Mouse (Mus musculus) adrenal gland, postnatal 4 days (tissue): Measurements from ENCODE around the gene Slc2a9. TPM values are rescaled to one million over a fixed set of nuclear protein-coding genes. Genes with fewer than 3 reads are reported as not detected.

ENCODE experiments used
- DNase-seq, 2 experiments: peaks; one replicate each; pipeline ENCODE4 v3.0.0; 2021 to 2022; ENCODE audit warnings: low spot score in 2 of 2, mixed read lengths in 2 of 2
- total RNA-seq, 2 experiments: library from RNA; stranded (reverse); gene quantifications; 2 replicates each; pipeline ENCODE4 v1.2.3; 2021

Slc2a9 gene
- total RNA-seq, 2 experiments from 2014 or later = 7.4 to 8.1 TPM

DNA sequence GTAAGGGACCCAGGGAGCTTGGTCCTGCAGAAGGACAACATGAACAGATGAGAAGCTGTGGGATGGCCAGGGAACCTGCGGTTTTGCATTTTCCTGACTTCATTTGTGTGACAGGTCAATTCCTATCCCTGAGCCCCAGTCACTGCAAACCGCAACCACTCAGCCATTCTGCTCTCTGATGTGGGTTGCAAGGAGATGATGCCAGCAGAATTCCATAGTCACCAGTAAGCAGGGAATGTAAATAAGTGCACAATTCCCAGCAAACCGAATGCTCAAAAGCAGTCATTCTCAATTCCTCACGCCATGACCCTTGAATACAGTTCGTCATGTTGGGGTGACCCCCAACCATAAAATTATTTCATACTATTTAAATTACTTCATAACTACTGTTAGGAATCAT, 123.0 kb downstream of the Slc2a9 start:
- DNase-seq = no peak

DNA sequence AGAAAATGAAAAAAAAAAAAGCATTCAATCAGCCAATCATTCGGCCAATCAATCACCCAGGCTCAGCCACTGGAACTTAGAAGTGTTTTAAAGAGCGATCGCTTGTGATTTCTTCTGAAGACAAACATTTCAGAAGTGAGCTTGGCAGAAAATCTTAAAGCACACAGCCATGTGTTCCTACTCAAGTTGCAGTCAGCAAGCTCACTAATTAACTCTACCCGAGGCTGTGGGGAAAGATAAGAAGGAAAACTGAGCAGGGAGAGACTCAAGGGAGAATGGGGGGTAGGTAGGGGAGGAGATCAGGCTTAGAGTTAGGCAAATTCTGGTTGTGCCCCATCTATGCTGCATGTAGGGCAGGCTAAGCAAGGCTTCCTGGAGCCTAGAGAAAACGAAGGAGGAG, 130.6 kb downstream of the Slc2a9 start:
- no peak for DNase-seq

DNA sequence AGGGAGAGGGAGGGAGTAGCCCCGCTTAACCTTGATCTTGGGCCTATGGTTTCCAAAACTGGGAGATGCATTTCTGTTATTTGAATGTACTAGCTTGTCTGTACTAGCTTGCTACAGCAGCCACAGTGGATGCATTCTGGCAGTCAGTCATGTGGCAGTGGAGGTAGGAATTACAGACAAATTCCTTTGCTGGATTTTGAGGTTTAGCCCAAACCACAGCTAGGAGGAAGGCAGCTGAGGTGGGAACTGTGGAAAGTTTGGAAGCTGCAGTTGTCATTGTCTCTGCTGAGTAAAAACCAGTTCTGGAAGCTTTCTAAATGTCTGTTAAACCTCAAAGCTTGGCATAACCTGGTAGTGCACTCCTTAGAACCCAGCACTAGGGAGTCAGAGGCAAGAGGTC, 131.6 kb downstream of the Slc2a9 start:
- DNase-seq = no peak

DNA sequence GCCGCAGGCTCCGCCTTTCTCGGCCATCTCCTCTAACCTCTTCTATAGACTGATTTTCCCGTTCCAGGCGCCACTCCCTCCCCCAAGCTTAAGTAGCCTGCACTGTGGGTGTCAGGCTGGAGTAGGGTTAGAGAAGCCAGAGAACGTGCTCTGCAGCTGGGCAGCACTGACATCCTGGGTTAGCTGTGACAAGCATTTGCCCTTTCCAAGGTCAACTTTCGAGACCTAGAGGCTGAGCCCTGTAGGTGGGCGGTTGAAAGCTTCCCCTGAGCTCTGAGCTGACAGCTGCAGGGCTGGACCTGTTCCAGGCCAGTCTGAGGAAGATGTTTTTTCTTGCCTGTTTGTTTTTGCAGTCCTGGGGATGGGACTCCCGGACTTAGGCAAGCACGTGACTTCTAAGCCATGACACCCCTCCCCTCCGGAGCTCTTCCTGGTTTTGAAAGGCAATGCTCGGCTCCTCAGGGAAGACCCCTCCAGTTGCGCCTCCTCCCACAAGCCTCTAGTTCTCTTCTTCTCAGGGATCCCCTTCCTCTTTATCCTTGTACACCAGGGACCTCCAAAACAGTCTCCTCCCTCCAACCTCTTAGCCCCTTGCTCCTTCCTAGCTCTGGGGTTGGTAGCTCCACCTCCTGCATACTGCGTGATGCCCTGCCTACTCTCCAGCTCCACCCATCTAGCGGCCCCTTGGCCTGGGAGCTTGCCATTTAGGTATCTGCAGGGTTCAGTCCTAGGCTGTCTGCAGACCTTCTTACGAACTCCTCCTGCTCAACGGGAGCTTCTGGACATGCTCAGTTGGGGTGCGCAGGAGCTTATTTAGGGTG, 136.1 kb downstream of the Slc2a9 start:
- DNase-seq = no peak

DNA sequence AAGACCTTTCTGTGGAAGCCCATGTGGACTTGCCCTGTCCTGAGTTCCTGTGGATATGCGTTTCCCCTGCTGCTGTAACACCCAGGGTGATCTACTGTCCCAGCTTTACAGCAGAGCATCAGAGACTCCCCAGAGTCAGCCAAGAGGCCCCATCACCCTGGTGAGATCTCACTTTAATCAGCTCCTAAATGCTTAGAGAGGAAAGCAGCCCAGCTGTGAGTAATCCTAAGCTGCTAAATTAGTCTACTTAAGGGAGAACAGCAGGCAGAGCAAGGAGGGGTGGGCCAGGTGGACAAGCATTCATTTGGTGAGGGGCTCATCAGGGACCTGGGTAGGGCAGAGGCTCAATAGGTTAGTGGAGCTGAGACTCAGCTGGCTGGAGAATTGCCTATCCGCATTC, 137.4 kb downstream of the Slc2a9 start:
- no peak for DNase-seq

DNA sequence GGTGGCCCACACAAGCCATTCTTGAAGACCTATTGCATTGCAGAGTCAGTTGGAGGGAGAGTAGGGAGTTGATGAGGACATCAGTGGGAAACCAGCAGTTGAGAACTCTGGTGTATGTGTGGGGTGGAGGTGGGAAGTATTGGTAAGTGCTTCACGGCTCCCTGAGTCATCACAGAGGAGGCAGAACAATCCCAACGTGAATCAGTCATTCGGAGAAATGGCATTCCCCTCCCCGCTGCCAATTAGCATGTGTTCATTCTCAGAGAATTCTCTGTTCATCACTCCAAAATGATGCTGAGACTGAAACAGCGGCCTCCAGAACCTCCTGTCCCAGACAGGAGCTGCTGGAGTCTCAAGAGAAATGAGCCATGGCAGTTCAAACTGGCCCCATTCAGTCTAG, 138.5 kb downstream of the Slc2a9 start:
- DNase-seq = no peak

DNA sequence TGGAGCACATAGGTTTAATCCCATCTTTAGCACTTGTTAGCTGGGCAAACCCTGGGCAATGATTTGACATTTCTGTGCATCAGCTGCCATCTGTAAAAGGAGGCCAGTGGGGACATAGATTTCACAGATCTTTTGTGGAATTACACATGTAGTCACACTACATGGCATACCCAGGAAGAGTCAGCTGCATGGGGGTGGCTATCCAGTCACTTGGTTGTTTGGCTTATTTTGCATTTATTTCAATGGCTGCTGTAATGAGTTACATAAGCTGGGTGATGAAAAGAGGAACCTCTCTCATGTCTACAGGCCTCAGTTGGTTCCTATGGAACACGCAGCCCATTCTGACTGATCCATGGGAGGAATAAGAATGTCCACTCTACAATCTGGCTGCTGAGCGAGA, 143.2 kb downstream of the Slc2a9 start:
- no peak for DNase-seq

DNA sequence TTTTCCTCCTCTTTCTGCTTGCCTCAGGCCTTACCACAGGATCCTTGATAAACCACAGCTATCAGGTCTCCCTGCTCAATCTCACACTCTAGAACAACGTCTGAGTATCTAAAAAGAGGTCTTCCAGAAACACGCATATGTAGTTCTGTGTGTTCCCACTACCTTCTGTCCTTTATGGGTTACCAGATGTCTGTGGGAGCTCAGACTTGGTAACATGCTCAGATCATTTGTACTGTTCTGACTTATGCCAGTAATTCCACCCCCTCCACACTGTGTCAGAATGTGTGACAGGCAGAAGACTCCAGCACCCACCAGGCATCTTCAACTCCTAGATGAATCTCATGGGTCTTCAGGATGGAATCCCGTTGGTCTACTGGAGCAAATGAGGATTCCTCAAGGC, 146.0 kb downstream of the Slc2a9 start:
- no peak for DNase-seq

DNA sequence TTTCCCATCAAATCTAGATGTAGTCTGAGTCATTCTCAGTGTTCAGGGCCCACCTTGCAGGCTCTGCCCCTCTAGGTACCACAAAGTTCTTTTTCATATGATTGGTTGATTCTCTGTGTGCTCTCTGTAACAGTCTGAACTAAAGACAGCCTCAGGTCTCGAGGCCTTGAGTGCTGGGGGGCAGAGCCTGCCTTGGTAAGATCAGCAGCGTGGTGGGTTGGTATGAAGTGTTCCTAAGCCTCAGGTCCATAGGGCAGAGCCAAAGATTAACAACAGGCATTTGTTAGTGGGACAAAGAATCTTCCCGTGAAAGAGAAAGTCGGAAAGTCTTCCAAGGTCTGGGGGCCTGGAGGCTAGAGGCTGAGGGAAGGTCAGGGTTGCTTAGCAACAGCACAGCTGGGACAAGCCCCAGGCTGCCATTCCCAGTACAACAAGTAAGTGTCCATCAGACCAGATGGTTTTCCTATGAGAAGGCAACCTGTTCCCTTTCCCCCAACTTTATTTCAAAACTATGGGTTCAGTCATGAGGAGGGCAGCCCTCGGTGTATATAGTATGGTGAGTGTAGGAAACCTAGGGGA, 152.5 kb downstream of the Slc2a9 start:
- DNase-seq = no peak

DNA sequence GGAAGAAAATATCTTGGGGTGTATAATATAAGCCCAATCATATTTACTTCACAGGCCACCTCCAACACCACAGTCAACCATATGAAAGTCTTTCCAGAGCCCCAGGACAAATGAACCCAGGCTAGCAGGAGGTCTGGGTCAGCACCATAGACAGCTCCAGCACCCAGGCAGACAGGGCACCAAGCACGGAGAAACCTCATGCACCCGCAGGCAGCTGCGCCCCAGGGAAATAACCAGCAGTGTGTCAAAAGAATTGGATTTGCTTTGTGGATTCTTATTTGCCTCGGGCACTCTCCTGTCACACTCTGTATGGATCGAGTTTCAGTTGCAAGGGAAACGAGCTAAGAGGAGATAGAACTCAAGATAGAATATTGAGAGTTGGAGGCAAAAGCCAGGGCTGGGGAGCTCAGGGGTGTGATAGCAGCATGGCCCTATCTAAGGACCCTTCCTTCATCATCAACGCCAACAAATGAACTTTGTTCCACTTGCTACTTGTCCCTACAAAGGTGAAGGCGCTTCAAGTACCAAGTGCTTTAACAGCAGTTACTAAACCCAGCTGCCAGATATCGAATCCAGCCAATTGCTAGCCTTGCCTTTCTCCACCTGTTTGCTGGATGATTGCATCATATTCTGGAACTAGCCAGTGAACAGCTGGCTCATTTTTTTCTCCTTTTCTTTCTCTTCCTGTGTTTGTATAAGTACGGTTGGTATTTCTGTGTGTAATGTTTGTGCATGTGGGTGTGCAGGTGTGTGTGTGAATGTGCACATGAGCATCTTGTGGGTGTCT, 156.1 kb downstream of the Slc2a9 start:
- peak; percentile 20 to 32 for DNase-seq

DNA sequence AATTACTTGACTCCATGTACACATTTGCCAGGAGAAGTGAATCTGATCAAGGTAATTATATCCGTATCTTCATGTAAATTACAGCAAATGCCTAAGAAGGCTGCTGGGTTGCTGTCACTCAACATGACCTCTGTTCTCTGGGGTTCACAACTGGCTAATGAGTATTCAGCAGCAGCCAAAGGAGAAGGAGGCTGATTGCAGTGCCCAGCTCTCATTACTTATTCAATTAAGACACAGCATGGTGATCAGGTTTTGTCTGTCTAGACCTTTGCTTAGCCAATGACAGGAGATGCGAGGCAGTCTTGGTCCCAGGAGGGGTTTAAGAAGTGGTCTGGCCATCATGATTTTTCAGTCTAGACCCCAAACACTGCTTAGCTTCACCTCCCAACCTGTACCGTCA, 159.8 kb downstream of the Slc2a9 start:
- no peak for DNase-seq

DNA sequence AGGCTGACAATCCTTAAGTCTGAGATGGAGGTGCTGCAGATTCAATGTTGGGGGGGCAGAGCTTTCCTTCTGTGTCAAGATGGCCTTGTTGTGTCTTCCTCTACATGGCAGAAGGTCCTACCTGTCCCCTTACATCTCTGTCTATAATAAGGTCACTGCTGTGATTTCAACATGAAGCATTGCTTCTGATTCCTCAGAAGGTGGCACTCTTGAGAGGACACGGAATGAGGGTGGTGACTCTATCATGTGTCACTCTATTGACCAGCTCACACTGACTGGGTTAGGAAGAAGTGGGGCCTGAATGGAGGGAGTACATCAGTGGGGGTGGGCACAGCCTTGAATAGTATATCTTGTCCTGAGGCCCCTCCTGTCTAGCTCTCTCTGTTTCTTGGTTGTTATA, 168.4 kb downstream of the Slc2a9 start:
- DNase-seq = no peak

DNA sequence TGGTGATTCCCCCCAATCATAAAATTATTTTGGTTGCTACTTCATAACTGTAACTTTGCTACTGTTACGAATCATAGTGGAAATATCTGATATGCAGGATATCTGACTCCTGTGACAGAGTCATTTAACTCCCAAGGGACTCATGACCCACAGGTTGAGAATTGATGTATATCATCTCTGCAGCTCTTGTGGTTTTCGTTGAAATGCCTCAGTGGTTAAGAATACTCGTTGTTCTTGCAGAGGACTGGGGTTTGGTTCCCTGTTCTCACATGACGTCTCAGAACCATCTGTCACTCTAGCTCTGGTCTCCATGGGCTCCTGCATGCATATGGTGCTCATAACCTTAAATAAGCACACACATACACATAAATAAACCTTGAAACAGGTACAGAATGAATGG, 169.6 kb downstream of the Slc2a9 start:
- no peak for DNase-seq

DNA sequence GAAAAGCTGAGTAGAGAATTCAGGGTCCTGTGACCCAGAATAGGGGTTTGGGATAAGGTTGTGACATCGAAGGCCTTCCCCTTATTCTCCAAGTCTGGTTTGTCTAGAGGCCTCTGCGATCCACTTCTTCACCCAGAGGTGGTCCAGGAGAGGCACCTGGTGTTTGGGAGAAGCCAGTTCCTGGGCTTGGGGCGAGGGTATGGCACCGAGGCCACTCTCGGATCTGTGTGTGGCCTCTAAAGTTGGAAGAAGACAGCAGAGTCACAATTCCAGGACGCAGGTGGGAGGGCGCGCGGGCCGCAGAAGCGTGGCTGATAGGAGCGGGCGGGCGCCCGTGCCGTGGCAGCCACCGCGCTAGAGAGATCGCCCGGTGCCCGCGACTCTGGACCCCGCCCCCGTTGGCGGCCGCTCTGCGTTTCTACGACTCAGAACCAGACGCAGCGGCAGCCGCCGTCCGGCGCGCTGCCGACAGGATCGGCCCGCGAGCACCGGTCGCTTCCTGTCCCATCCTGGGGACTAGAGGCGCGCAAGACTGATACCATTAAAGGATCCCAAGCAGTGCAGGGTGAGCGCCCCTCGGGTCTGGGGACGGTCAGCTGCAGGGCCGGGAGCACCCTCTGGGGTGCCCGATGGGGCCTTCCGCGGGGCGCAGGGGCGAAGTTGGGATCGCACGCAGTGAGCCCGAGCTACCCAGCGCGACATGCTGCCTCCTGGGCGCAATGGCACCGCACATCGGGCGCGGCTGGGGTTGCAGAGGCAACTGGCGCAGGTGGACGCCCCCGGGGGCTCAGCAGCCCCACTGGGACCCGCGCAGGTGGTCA, 183.8 kb downstream of the Slc2a9 start, which contains the start of gene Drd5:
Gene Drd5 (plus strand): TSS at position 402 of the 821 bp plus-strand sequence.
- no peak for DNase-seq

DNA sequence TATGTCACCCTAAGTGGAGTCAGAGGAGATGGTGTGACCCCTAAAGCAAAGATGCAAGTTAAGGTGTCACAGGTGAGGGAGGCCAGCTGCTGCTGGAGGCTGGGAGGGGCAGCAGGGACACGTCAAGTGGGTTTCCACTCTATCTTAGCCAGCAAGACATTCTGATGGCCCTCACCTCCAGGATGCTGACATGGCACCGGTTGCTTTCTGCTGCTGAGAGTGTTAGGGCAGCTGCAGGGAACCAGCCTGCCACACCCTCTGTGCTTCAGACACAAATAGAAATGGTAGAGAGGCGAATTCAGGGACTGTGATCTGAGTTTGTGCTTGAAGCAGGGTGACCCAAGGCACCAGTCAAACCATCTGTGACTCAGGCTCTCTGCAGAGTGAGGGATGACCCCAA, 193.1 kb downstream of the Slc2a9 start:
- no peak for DNase-seq

DNA sequence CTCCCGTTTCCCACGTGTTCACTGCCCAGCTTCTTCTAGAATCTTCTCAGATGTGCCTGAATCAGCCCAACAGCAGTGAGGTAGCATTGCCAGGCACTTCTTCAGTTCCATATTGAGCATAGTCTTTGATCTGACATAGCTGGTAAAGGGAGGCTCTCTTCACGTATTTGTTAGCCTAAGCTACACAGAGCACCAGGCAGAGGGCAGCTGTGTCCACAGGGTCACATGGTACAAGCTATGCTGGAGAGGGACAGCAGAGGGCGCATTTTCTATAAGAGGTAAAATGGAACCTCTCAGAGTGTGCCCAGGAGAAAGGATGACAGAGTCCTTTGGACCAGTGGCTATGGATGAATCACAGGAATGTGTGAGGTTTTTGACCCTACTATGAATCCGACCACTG, 194.1 kb downstream of the Slc2a9 start:
- DNase-seq = no peak

DNA sequence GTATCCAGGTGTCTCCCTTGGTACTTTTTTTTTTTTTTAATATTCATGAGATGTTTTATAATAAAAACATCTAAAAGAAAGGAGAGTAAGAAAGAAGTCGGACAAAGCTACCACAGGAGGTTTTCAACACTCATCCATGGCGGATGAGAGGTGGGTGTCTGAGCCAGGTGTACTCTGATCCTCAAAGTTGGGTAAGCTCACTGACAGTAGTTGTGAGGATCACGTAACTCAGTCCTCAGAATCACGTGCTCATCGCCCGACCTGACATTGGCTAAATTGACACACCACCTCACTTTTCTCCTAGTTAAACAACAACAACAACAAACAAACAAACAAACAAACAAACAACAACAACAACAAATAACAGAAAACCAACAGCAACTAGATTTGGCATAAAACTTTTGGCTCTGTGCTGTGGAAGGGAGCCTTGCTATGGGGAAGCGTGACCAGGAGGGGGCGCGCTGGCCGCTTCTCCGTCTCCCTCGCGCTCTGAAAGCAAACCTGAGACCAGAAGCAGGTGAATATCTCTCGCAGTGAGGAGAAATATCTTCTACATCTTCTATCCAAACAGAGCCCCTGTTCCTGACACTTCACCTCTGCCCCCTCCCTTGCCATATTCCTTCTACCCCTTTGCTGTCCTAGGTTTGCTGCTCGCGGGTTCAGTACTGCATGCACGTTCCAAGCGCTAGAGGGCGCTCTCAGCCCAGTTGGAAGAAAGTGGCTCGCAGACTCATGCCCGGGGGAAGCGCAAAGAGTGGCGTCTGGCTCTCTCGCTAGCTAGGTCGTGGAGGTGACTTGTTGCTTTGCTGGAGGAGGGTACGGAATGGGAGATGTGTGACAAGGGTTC, 195.5 kb downstream of the Slc2a9 start:
- peak; percentile 67 to 76 for DNase-seq

DNA sequence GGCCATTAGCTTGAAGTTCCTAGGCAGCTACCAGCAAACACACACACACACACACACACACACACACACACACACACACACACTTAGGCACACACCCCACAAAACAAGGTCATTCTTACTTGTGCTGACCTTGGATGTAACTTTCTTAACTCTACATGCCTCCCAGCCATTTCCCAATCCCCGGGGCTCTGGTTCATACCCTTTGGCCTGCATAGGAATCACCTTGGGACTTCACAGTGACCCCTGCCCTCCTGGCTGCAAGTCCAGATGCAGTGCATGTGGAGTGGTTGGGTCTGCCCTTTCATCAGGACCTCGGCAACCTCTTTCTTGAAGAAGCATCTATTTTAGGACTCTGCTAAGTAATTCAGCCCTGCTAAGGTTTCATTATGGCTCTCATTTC, 197.7 kb downstream of the Slc2a9 start:
- DNase-seq = no peak

DNA sequence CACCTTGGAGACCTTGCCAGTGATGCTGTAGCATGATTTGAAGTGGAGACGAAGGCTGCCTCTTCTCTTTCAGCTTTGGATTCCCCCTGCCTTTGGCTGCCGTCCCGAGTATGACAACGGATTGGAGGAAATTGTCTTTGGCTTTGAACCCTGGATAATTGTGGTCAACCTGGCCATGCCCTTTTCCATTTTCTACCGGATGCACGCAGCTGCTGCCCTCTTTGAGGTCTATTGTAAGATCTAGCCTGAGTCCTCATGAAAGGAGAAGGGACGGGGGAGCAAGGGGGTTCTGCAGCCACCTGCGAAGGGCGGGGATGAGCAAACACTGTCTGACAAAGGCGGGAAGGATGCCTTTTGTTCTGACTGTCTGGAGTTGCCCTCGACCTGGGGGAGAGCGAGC, 200.3 kb downstream of the Slc2a9 start:
- DNase-seq = no peak

DNA sequence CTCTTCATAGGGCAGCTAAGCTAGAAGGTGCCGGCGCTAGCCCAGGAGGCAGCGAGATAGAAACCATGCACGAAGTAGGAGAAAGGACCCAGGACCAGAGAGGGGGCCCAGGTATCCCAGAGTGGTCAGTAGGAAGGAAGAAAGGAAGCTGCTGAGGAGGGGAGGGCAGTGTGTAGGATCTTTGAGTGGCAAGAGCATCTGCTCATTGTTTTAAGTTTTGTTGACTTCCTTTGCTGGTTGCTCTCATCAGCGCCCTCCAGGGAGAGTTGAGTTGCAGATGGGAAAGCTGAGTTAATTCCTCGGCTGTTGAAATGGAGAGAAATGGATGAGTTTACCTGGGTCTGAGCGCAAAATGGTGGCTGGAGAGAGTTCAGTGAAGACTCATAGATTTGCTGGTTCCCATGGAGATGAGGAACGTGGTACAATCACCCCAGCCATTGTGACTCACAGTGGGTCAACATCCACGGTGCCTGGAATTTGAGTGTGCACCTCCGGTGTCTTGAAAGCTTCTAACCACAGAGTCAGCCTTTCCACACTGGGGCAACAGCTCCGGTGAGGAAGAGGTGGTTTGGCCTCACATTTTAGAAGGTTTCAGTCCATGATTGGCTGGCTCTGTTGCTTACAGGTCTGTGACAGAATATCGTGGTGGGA, 201.1 kb downstream of the Slc2a9 start:
- DNase-seq = no peak
